Mouse (Mus musculus) erythroblast, adult 5-6 weeks (primary cell): ENCODE data around the gene Cep63. TPM values are rescaled to one million over a fixed set of nuclear protein-coding genes. Genes with fewer than 3 reads are reported as not detected.

Experiments
- ATAC-seq: replicated peaks from 2 replicates; pipeline ENCODE4 v1.8.0; 2016; ENCODE audit warnings: moderate number of reproducible peaks, mild to moderate bottlenecking, moderate TSS enrichment, inconsistent platforms; ENCODE audit not compliant: poor library complexity, low FRiP score, severe bottlenecking
- total RNA-seq, 2 experiments: library from RNA; stranded (forward) in 1 of 2; stranded (reverse) in 1 of 2; fragments of 150-400 nt in 1 of 2; fragments of 200-764, 138-1000 nt in 1 of 2; gene quantifications; 2 replicates each; pipeline versions ENCODE4 v1.2.3 to v1.2.4; 2015 to 2017; ENCODE audit warnings: low replicate concordance in 2 of 2

Cep63 gene
- total RNA-seq (2015; ENCODE audit: low replicate concordance) = 4.6 and 10.4 TPM in 2 replicates
- total RNA-seq (2017; ENCODE audit: low replicate concordance) = 9.9 and 13.9 TPM in 2 replicates

GRCm38 (mm10) chr9:102625983-102626838, at the start of gene Cep63, which contains the start of gene Anapc13:
Gene Cep63 (minus strand): TSS chr9:102626534.
Gene Anapc13 (plus strand): TSS chr9:102626296.
- ATAC-seq = peak; percentile 92

- no peak for ATAC-seq
These were observed 49.6 kb upstream of the Cep63 start for GRCm38 (mm10) chr9:102675922-102676321.

- ATAC-seq = no peak
These were observed 47.0 kb upstream of the Cep63 start for GRCm38 (mm10) chr9:102673381-102673780.

GRCm38 (mm10) chr9:102668906-102669305, 42.6 kb upstream of the Cep63 start:
- no peak for ATAC-seq

GRCm38 (mm10) chr9:102668115-102668514, 41.8 kb upstream of the Cep63 start:
- no peak for ATAC-seq

GRCm38 (mm10) chr9:102656355-102657095, 30.2 kb upstream of the Cep63 start:
- ATAC-seq = no peak

GRCm38 (mm10) chr9:102651199-102651720, 24.9 kb upstream of the Cep63 start:
- ATAC-seq = no peak

GRCm38 (mm10) chr9:102650637-102651036, 24.3 kb upstream of the Cep63 start:
- no peak for ATAC-seq

GRCm38 (mm10) chr9:102649917-102650527, 23.7 kb upstream of the Cep63 start:
- no peak for ATAC-seq

GRCm38 (mm10) chr9:102647010-102647409, 20.7 kb upstream of the Cep63 start:
- ATAC-seq = no peak

GRCm38 (mm10) chr9:102645119-102645695, 18.9 kb upstream of the Cep63 start:
- ATAC-seq = no peak

GRCm38 (mm10) chr9:102643486-102644101, 17.3 kb upstream of the Cep63 start:
- ATAC-seq = no peak

GRCm38 (mm10) chr9:102643071-102643485, 16.7 kb upstream of the Cep63 start:
- ATAC-seq = no peak

GRCm38 (mm10) chr9:102641531-102641930, 15.2 kb upstream of the Cep63 start:
- ATAC-seq = no peak

- no peak for ATAC-seq
These were observed 13.2 kb upstream of the Cep63 start for GRCm38 (mm10) chr9:102639510-102639909.

GRCm38 (mm10) chr9:102638963-102639362, 12.6 kb upstream of the Cep63 start:
- no peak for ATAC-seq

GRCm38 (mm10) chr9:102637115-102637514, 10.8 kb upstream of the Cep63 start:
- ATAC-seq = no peak

- peak; percentile 58 for ATAC-seq
These were observed 10.2 kb upstream of the Cep63 start for GRCm38 (mm10) chr9:102636553-102636952.

- ATAC-seq = no peak
These were observed 8.1 kb upstream of the Cep63 start for GRCm38 (mm10) chr9:102634453-102634852.
